Mouse (Mus musculus) retina, embryonic 14.5 days (tissue): Measurements from ENCODE around the gene Sfpq.

Experiments
- DNase-seq: peaks from one replicate; pipeline ENCODE4 v3.0.0-alpha.2; 2015; ENCODE audit warnings: low spot score

Sfpq gene

DNA sequence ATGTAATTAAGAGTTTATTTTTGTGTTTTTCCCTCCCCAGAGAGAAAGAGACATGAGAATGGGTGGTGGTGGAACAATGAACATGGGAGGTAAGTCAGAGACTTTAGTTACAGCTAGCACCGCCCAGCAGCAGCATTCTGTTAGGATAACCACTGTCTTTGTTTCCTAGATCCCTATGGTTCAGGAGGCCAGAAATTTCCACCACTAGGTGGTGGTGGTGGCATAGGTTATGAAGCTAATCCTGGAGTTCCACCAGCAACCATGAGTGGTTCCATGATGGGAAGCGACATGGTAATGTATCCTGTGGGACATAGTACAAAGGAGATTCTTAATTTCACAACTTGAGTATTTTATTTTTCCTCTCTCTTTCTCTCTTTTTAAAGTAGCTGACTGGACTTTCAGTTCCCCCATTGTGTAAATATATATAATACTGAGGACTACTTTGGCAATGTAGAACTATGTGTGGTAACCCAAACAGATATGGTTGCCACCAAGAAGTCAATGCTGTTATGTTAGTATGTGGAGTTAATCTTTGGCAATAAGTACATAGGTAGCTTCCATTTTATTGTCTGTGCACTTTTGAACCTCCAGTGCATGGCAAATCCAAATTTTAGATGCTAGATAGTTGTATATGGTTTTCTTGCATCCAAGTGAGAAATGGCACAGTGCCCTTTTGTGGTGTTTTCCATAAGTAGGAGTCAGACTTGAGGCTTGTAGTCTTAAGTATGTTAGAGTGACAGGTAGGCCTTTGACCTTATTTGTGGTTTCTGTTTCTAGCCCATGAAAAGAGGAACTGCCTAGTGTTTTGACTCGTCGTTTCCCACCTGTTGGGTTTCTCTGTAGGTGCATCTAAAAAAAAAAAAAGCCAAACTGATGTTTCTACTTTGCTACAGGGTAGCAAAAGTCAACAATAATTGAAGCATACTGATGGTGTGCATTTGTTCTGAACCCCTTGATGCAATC is 6.4 kb downstream of the Sfpq start:
- peak; percentile 80 for DNase-seq

DNA sequence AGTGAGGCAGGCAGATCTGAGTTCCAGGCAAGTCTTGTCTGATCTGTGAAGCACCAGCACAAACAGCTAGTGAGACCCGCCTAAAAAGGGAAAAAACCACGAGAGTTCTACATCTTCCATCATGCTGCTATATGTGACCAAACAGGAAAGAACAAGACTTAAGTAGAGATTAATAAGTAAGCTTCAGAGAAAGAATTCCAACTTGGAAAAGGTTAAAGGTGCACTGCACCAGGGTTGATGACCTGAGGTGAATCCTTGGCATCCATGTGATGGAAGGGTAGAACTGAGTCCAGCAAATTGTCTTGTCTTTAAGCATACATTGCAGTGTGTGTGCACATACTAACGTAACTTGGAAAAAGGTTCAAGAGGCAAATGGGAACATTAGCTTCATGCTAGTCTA is 16.0 kb downstream of the Sfpq start:
- no peak for DNase-seq

GRCm38 (mm10) chr4:127037908-127038827 is 17.0 kb downstream of the Sfpq start:
- DNase-seq: no peak

- DNase-seq: no peak
Measured at GRCm38 (mm10) chr4:127038828-127039349, 17.8 kb downstream of the Sfpq start.

- DNase-seq: no peak
Measured at GRCm38 (mm10) chr4:127039871-127040483, 18.9 kb downstream of the Sfpq start.

DNA sequence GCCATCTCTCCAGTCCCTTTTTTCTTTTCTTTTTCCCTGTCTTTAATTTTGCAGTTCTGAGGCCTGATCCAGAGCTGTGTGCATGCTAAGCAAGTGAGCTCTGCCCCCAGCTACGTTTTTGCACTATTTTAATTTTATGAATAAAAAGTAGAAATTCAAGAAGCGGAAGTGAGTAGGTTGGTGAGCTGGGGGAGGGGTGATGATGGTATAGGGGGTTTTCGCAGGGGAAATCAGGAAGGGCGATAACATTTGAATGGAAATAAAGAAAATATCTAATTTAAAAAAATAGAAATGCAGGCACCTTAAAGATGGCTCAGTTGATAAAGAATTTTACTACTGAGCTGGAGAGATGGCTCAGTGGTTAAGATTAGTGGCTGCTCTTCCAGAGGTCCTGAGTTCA is 22.4 kb downstream of the Sfpq start:
- DNase-seq: no peak

DNA sequence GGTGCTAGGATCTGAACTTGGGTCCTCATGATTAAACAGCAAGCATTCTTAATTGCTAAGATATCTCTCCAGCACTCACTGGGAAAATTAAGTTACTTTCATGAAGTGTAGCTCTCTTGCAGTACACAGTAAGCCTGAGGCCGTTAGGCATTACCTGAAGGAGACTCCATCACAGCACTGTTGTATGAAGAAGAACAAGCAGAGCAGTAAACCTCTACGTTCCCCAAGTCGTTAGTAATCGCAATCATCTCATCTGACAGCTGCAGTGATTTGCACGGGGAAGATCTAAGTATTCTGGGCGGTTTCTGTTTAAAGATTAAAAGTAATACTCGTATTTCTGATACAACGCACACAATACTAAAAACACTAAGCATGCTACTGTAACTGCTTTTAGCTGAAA is 30.0 kb downstream of the Sfpq start:
- no peak for DNase-seq

GRCm38 (mm10) chr4:127053071-127053470 is 31.9 kb downstream of the Sfpq start:
- no peak for DNase-seq

DNA sequence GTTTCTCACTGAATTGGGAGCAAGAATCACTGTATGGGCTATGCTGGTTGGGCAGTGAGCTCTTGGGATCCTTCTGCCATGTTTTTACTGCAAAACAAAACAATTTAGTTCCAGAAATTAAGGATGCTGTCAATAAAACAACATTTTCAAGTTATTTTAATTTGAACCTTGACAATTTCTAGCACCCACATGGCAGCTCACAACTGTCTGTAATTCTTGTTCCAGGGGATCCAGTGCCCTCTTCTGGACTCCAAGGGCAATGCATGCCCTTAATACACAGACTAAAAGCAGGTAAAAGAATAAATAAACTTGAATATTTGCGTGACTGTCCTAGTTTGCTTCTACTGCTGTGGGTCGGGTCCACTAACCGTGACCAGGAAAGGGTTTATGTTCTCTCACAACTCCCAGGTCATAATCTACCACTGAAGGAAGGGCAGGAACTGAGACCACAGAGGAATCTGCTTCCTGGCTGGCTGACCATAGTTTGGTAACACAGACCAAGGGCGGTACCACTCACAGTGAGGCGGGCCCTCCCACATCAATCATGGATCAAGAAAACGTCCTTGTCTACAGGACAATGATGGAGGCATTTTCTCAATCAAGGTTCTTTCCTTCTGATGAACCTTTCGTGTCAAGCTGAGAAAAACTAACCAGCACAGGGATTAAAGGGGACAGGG is 33.5 kb downstream of the Sfpq start:
- DNase-seq: no peak

- DNase-seq: peak; percentile 91
Measured at GRCm38 (mm10) chr4:127060585-127061290, 39.6 kb downstream of the Sfpq start, which contains the start of gene Zmym1. Gene Zmym1 (minus strand): TSS chr4:127061152.

DNA sequence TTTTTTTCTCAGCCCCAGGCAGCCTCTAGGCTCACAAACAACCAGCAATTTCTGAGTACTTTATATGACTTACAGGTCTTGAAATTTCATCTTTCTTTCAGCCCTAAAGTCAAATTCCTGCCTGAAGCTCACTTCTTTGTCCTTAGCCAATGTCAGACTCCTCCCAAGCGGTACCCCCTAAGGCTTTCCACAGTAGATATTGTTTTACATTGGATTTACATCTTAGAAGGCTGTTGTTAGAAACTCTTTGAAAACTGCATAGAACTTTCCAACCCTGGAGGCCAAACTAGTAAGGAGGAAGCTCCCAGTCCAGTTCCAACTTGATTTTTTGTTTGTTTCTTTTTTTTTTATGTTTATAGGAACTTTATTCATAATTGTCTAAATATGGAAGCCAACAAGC is 42.9 kb downstream of the Sfpq start:
- no peak for DNase-seq

DNA sequence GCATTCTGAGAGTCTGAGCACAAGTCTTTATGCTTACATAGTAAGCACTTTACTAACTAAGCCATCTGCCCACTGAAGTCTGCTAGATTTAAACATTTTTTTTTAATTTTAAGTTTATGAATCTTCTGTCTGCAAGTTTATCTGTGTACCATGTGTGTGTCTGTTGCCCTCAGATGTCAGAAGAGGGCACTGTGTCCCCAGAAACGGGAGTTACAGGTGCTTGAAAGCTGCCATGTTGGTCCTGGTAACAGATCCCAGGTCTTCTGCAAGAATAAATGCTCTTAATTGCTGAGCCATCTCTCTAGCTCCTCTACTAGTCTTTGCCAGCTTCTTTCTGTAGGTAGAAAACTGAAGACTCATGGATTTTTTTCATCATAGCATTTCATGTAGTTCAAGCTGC is 53.8 kb downstream of the Sfpq start:
- no peak for DNase-seq

DNA sequence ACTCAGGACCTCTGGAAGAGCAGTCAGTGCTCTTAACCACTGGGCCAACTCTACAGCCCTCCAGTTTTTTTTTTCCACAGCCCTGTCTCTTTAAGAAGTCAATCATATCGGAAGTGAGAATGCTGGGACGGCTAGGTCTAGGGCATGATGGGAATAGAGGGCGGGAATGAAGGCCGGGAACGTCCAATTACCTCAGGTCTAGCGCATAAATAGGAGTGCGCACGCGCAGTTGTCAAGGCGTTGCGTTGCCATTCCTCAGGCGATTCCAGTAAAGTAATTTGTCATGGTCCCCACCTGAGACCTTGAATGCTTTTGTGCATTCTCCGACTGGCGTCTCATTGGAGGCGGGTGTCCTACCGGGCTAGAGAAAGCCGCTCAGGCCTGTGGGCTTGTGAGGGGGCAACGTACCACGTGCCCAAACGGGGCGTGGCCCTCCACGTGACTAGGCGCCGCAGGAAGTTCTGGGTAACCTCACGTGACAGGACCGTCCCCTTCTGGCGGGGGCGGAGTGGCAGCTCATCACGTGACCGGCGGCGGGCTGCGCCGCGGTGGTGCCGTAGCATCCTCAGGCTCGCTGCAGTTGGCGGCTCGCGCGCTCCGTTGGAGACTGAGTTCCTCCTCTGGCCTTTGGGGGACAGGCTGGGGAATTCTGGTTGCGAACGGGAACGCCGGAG is 55.9 kb downstream of the Sfpq start, which contains the start of gene Zmym6:
Gene Zmym6 (plus strand): TSS at position 509 of the 674 bp plus-strand sequence.
- peak; percentile 96 for DNase-seq

- DNase-seq: no peak
Measured at GRCm38 (mm10) chr4:127080806-127081205, 59.7 kb downstream of the Sfpq start.

- DNase-seq: no peak
Measured at GRCm38 (mm10) chr4:127083131-127083530, 62.0 kb downstream of the Sfpq start.

DNA sequence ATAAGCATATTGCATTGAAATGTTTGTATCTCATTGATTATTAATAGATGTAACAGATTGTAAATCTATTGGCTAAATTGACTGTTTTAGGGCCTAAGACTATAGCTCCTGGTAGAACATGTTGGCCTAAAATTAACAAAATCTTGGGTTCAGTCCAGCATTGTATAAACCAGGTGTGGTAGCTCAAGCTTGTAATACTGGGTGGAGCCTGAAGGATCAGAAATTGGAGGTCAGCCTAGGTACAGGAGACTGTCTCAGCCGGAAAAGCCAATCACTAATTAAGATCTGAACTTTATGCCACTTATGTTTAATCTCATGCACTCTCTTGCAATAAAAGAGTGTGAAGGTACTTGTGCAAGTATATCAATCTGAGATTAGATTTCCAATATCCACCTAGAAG is 64.6 kb downstream of the Sfpq start:
- DNase-seq: no peak
